In the genomic region with DNA sequence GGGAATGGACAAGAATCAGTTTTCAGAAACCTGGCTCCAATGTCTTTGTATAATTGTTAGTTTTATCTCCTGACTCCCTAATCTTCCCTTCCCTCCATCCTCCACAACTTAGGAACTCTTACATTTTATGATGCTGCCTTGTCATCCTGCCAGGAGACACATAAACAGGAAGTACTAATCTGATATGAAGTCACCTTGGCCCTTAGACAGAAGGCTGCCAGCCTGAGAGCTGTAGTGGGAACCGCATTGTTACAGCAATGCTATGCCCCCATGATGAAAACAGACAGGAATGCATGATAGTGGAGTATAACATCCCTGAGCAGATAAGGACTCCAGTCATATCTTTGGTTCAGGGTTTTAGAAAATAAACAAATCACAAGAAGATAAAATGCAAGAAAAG, we compare ENCODE assay signal across 18 mouse cellular contexts.
"Had no signal": no experiment of that assay in that cellular context is flagged by ENCODE, and none has a peak within 500 bp of the region (broad histone marks: within the 10 kb centered on the region; RNA-seq: fewer than 3 reads in every experiment).

No protein-coding gene starts in this region.

- H3K4me3 ChIP-seq: liver, embryonic 12.5 days; lung, embryonic 15.5 days; midbrain, embryonic 10.5 days; midbrain, embryonic 12.5 days; myocyte; neural tube, embryonic 13.5 days; neural tube, embryonic 15.5 days had no signal

- H3K4me1 ChIP-seq: liver, embryonic 12.5 days; lung, embryonic 15.5 days; midbrain, embryonic 10.5 days; midbrain, embryonic 12.5 days; neural tube, embryonic 13.5 days; neural tube, embryonic 15.5 days had no signal

- H3K27ac ChIP-seq: liver, embryonic 12.5 days; liver, embryonic 14.5 days; lung, embryonic 15.5 days; midbrain, embryonic 10.5 days; midbrain, embryonic 12.5 days; neural tube, embryonic 13.5 days; neural tube, embryonic 15.5 days had no signal

- H3K9me3 ChIP-seq: liver, embryonic 12.5 days; lung, embryonic 15.5 days; midbrain, embryonic 10.5 days; midbrain, embryonic 12.5 days; neural tube, embryonic 13.5 days; neural tube, embryonic 15.5 days had no signal

- H3K27me3 ChIP-seq: liver, embryonic 12.5 days; lung, embryonic 15.5 days; midbrain, embryonic 12.5 days; neural tube, embryonic 13.5 days; neural tube, embryonic 15.5 days had no signal

- H3K9ac ChIP-seq: liver, embryonic 12.5 days; liver, embryonic 14.5 days; lung, embryonic 15.5 days; midbrain, embryonic 12.5 days; neural tube, embryonic 13.5 days; neural tube, embryonic 15.5 days had no signal

- DNase-seq: midbrain, embryonic 14.5 days; retina, postnatal 1 day; right cerebral cortex, adult 18-20 months; right cerebral cortex, postnatal 25 days; right cerebral cortex, postnatal 4 days; spleen, adult 18-20 months; thymus, adult 18-20 months; thymus, postnatal 14 days; thymus, postnatal 36 days had no signal

- ATAC-seq: liver, embryonic 12.5 days; midbrain, embryonic 16.5 days had no signal

- H3K4me2 ChIP-seq: liver, embryonic 12.5 days; lung, embryonic 15.5 days; midbrain, embryonic 12.5 days; neural tube, embryonic 13.5 days; neural tube, embryonic 15.5 days had no signal

- H3K36me3 ChIP-seq: liver, embryonic 12.5 days; lung, embryonic 15.5 days; midbrain, embryonic 10.5 days; midbrain, embryonic 12.5 days; neural tube, embryonic 13.5 days; neural tube, embryonic 15.5 days had no signal
